Mouse (Mus musculus): Measurements from ENCODE around the gene Eef1a1. TPM values are rescaled to one million over a fixed set of nuclear protein-coding genes. Genes with fewer than 3 reads are reported as not detected.
"Not testable (repeated sequence)": the region's sequence is repeated elsewhere in the genome, so short reads cannot be mapped to it uniquely, and the experiment has no call there.

The Eef1a1 gene
- 14,048 and 16,425 TPM in 2 replicates for total RNA-seq (2017)

DNA sequence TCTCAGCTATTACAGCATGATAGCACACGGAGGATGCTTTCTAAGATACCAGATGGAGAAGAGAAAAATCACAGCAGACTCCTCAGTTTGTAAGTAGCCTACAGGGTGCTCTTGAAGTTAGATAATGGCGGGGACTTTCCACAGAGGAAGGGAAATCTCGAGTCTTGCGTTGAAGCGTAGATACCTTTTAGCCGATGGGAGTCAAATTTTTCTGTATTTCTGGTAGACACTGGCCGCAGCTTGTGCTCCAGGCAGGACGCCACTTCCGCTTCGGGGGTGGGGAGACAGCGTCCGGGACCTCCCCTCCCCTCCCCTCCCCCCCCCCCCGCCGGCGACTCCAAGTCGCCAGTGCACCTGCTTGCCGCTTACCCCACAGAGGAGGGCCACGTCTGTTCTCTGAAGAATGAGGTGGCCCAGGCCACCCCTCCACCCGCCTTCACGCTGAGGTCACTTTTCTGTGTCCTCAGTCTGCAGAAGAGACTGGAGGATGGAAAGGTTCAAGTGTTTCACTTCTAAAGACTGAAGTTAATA, at the start of gene Eef1a1:
TSS of gene Eef1a1 (minus strand) at position 262 of the 531 bp plus-strand sequence.
- peak; percentile 76 for ATAC-seq (replicated peaks; ENCODE audit: low read depth, poor library complexity, severe bottlenecking)

DNA sequence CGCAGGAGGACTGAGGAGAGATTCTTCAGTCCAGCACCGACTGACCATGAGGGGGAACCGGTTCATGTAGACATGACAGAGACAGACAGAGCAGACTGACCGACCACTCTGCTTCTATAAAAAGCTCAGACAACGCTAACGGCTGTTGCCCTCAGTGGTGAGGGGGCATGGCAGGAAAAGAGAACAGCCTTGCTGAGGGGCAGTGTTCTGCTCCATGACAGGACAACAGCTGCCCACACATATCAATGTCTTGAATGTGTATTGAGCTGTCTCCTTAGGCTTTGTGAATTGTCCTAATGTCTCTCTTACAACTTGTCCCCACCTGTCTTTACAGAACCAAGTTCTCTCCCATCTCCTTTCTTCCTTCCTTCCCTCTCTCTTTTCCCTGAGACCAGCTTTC, 49.5 kb upstream of the Eef1a1 start:
- no peak for ATAC-seq (replicated peaks; ENCODE audit: low read depth, poor library complexity, severe bottlenecking)

DNA sequence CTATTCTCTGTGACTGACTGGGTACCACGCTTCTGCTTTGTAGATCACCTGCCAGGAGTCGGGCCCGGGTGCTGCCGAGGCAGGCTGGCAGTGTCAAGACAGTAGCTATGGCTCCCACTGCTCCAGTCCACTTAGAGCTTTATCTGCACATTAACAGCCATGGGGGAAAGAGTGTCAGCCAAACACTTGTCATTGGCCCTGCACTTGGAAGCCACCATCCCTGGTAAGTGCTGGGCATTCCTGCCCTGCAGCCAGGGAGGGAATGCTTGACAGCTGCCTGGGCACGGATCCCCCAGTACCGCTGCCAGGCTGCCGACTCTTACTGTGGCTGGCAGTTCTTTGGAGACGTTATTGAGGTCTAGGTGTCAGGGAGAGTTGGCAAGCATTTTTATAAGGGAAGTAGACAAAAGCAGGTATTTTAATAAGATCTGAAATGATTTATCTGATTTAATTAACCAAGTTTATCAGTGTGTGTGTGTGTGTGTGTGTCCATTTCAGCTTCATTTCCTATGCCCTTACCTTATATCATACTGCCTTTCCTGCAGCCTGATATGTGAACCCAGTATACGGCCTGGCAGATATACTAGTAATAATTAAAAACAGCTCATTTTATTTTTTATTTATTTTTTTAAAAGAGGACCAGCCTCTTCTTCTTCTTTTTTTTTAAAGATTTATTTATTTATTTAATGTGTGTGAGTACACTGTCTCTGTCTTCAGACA, 48.4 kb upstream of the Eef1a1 start:
- no peak for ATAC-seq (replicated peaks; ENCODE audit: low read depth, poor library complexity, severe bottlenecking)

DNA sequence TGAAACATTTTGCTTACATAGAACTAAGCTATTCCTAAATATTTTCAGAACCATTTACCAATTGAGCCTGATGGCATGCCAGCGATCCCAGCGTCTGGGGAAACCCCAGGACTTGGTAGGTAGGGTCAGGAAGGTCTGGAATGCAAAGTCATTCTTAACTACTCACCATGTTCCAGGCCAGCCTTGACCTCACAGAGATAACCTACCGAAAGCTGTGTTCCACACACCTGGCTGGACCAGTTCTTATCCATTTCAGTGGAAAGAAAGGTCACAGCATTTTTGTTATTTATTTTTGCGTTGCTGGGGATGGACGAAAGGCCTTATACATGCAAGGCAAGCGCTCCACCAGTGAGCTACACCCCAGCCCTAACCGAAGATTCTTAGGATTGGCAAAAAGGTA, 45.7 kb upstream of the Eef1a1 start:
- no peak for ATAC-seq (replicated peaks; ENCODE audit: low read depth, poor library complexity, severe bottlenecking)

DNA sequence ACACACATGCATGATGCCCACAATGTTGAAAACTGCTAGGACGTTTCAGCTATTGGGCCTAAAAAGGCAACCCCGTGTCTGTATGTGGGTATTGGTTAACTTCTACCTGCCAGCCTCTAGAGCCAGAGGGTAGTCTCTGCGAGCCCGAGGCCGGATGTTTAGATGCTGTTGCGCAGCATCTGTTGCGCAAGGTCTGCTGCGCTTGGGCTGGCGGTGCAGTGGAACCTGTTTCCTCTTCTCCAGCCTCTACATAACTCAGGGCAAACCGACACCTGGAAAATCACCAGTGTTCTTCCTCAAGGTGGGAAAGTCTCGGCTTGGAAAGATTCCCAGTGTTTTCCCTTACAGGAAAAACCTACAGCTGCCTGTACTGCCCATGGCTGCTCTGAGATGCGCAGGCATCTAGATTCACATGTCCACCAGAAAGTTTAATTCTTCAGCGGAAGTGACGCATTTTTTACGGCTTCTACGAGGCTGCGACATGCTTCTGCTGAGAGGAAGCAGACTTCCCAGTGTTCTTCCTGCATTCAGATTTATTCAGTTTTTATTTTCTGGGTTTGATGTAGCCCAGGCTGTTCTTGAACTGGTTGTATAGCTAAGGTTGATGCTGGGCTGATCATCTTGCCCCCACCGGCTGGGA, 44.5 kb upstream of the Eef1a1 start:
- peak; percentile 92 for ATAC-seq (replicated peaks; ENCODE audit: low read depth, poor library complexity, severe bottlenecking)

DNA sequence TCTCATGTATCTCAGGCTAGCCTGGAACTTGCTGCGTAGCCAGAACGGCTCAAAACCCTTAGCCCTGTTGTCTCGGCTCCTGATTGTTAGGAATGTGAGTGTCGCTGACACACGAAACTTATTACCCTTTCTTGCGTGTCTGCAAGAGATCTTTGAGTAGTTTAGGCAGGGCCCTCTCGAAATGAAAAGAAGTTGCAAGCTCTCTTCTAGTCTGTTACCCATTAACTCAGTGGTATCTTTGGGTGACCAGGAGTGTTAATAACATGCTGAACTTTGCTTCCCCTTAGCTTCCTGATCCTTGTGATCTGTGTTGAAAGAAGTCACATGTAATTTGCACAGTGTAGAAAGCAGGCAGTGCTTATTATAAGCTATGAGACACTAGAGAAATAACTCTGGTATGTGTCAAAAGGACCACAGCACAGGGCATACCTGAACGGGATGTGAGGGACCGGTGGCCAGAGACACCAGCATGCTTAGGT, 43.4 kb upstream of the Eef1a1 start:
- no peak for ATAC-seq (replicated peaks; ENCODE audit: low read depth, poor library complexity, severe bottlenecking)

DNA sequence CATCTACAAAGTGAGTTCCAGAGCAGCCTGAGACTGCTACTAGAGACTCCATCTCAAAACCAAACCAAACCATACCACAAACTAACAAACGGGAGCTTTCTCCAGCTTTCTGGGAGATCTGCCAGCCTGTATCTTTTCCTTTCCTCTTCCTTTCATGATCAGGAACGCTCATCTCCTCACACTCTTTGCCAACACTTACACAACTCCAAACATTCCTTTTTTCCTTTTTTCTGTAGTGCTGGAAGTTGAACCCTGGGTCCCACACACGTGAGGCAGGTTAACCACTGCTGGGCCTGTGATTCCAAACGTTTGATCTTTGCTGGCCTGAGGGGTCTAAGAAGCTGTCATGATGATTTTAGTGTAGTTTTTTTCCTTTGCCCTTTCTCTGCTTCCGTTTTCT, 42.9 kb upstream of the Eef1a1 start:
- no peak for ATAC-seq (replicated peaks; ENCODE audit: low read depth, poor library complexity, severe bottlenecking)

DNA sequence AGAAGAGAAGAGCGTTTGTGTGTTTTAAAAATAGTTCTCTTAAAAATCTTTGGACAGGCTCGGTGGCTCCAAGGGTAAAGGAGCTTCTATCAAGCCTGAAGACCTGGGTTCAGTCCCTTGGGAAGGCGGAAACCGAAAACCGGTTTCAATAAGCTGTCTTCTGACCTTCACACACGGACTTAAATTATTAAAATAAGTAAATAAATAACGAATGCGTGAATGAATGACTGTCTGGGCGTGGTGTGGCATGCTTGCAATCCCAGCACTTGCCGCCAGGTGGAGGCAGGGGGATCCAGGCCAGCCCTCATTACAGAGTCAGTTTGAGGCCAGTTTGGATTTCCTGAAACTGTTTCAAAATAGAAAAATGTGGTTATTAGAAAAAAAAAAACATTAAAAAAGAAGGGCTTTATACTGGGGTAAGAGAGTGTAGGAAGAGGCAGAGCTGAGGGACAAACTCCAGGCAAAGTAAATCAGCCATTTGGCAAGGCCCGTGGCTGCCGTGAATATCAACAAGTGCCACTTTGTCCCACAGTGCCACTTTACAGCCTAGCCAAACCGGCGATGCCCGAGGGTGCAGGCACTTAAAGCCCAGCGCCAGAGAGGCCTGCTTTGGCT, 38.9 kb upstream of the Eef1a1 start:
- peak; percentile 78 for ATAC-seq (replicated peaks; ENCODE audit: low read depth, poor library complexity, severe bottlenecking)

DNA sequence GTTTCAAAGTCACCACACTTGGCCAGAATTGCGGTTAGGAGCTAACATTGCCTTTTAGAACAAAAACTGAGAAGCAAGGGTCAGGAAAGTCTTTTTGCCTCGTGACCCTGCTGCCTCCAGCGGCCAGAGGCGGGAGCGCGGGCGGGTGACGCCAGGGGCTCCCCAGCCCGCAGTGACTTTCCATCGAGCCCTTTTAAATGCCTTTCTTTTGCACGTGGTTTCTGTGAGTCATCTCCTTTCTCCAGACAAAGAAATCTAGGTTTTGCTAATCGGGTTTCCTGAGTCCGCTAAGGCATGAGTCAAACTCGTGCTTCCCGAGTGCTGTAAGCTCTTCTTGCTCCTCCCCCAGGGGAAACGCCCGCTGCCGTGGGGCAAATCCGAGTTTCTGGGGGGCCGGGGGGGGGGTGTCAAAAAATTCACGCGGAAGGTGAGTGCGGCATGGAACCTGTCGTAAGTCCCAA, 38.4 kb upstream of the Eef1a1 start:
- ATAC-seq (replicated peaks; ENCODE audit: low read depth, poor library complexity, severe bottlenecking): peak; percentile 90

DNA sequence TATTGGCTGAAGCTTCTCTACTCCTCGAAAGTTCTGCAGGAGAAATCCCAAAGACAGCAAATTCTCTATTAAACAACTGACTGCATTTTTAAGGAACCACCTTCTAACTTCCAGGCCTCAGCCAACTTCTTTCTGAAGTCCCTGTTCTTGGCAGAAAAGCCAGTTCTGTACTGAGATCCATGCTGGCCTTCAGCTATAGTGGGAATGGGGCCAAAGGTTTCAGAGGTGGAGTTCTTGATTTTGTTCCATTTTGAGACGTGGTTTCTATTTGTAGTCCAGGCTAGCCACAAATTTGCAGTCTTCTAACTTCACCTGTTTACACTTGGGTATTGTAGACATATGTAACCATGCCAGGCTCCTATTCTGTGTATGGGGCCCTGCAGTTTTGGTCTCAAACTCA, 37.3 kb upstream of the Eef1a1 start:
- no peak for ATAC-seq (replicated peaks; ENCODE audit: low read depth, poor library complexity, severe bottlenecking)

DNA sequence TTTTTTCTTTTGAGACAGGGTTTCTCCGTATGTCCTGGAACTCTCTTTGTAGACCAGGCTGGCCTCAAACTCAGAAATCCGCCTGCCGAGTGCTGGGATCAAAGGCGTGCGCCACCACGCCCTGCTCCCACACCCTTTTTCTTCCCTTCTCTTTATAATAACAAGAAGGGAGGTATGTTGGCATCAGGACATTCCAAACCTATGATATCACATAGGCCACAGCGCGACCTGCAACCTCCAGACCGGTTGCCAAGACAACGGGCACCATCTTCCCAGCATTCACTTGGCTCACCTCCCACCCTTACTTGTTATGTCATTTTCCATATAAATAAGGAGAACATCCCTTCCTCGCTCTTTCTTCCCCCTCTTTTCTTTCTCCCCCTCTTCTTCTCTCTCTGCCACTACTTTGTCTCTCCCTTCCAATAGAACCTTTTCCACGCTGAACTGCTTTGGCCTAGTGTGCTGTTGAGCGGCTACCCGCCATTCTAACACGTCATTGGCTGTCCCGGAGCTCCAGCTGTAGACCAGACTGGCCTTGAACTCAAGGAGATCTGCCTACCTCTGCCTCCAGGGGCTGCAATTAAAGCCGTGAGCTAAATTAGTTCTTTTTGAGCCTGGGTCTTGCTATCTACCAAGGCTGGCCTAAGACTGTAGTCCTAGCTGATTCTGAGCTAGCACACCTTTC, 36.6 kb upstream of the Eef1a1 start:
- ATAC-seq (replicated peaks; ENCODE audit: low read depth, poor library complexity, severe bottlenecking): no peak

DNA sequence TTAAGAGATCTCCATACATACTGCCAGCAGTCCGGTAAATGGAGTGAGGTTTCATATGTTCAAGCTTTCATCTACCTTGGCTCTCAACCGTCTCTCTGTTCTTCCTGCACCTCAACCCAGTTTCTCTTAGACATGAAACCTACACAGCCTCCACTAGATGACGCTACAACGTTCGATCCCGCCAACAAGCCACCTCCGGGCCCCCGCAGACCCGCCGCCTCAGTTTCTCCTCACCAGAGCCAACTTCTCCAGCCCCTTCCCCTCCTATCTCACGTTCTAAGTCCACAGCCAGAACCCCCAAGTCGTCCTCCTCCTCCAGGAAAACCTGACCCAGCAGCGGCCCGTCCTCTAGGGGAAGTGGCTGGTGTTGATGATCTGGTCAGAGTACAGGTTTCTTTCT, 32.7 kb upstream of the Eef1a1 start:
- peak; percentile 87 for ATAC-seq (replicated peaks; ENCODE audit: low read depth, poor library complexity, severe bottlenecking)

DNA sequence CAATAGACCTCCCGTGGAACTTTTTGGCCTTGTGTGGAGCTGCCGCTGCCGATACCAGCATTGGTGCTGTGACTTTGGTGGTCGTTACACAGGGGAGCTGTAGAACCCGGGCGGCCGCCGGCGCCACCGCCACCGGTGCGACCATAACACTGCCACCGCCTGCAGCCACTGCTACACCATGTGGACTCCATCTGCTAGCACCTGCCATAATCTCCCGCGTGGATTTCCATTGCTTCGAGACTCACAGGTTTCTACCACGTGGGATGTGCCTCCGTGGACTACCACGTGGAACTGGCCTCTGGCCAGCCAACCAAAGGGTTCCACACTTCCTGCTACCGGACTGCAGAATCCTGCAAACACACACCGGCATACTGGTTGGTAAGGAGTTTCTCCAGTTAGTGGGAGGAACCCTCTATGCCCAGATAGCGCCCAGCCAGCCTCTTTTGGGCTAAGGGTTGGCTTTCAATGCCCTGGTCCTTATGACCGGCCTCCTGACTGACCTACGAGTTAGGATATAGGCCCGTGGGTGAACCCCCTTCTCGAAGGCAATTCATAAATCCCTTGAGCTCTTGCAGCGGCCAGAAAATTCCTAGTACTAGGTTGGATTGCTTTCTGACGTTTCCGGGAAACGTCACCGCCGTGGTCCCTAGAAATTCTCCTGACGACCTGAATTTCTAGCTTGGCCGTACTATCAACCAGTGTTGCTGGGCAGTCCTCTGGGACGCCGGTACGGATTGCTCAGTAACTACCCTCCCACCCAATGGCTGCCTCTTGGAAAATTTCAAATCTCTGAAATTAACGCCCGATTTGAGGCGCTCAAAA, 32.0 kb upstream of the Eef1a1 start:
- peak; percentile 60 for ATAC-seq (replicated peaks; ENCODE audit: low read depth, poor library complexity, severe bottlenecking)

DNA sequence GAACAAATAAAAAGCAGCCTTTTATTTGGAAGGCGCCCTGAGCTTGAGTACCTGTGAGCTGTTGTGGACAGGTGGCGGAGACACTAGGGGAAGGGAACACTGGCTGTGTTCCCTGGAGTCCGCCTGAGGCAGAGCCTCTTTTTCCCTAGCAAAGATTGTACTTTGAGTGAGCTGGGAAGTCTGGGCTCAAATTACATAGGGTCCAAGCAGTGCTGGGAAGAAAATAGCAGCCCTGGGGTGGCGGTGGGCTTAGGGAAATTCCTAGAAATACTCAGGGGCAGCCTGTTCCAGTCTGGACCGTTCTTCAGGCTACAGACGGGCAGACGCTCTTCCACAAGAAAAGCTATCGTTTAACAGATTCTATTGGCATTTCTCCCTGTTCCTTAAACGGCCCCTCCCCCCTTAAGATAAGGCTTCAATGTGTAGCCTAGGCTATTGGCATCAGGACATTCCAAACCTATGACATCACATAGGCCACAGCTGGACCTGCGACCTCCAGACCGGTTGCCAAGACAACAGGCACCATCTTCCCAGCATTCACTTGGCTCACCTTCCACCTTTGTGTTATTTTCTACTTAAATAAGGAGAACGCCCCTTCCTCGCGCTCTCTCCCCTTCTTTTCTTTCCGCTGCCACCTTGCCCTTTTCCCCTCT, 31.3 kb upstream of the Eef1a1 start:
- ATAC-seq (replicated peaks; ENCODE audit: low read depth, poor library complexity, severe bottlenecking): no peak

DNA sequence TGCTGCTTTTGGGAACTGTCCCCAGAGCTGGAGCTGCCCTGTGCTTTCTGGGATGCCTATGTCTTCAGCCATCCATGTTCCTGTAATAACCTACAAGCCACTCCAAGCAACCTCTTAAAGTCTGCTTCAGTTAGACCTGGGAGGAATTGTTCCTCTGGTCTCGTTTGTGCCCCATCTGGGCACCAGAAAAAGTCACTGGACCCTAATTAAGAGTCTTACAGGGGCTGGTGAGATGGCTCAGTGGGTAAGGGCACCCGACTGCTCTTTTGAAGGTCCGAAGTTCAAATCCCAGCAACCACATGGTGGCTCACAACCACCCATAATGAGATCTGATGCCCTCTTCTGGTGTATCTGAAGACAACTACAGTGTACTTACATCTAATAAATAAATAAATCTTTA, 28.3 kb upstream of the Eef1a1 start:
- not testable (repeated sequence) for ATAC-seq (replicated peaks; ENCODE audit: low read depth, poor library complexity, severe bottlenecking)

DNA sequence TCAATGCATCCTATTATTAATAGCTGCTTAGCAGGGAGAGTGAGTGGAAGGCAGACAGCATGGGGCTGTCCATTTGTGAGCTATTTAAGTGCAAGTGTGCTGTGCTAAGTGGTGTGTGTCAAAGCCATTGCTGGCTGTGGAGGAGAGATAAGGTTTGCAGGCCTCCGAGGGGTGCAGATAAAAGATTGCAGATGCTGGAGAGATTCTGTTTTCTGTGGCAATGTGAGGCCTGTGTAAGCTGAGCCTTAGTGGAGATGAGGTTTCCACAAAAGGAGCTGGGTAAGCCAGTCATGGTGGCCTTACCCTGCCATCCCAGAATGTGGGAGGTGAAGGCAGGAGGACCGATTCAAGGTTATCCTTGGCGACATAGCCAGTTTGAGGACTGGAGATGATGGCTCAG, 27.2 kb upstream of the Eef1a1 start:
- ATAC-seq (replicated peaks; ENCODE audit: low read depth, poor library complexity, severe bottlenecking): 0 out of 2 replicates have a peak, but pooled peaks have one; percentile 23

DNA sequence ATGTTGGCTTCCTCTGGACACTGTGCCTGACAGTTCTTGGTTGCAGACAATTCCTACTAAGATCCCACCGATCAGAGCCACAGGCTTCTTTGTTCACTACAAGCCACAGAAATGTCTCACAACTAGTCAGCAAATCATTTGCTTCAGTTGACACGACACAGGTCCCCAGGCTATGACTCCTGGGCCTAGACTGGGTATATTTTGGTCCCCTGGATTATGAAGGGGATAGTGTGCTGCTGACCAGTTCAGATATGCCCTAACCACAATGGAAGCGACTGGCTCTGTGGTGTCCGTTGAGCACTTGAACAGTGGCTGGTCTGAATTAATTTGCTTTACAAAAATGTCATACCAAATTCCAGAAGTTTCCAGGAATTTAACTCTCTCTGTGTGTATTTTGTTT, 25.7 kb upstream of the Eef1a1 start:
- ATAC-seq (replicated peaks; ENCODE audit: low read depth, poor library complexity, severe bottlenecking): no peak

DNA sequence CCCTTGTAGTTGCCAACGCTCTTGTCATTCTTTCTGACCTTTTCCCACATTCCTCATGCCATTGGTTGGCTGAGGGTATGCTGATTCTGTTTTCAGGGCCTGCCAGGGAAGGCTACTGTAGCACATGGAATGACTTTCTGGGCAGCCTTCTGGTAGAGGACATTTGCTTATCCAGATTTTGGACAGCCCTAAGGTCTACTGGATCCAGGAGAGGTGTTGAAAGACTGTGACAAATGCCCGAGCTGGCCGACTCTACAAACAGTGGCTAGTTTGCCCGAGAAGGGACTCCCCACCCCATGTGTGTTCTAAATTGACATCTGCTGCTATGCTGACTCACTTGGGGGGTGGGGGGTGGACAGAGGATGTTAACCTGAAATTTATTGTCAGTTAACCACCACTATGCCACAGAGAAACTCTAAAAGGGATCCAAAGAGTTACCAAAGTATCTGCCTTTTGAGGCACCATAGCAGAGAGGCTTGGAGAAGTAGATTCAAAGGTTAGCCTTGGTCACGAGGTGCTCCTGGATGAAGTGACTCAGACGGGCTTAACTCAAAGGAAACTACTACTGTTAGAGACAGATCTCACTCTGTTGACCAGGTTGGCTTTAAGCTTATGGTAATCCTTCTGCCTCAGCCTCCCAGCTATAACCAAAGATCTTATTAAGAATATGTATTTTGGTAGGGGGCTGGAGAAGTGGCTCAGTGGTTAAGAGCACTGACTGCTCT, 25.0 kb upstream of the Eef1a1 start:
- peak; percentile 42; the same call in 1 of the 2 replicates for ATAC-seq (replicated peaks; ENCODE audit: low read depth, poor library complexity, severe bottlenecking)

Measured in common myeloid progenitor, adult 5-6 weeks (primary cell).